Mouse (Mus musculus) limb, embryonic 11.5 days (tissue): ENCODE results near the gene Fam169a. TPM values are rescaled to one million over a fixed set of nuclear protein-coding genes. Genes with fewer than 3 reads are reported as not detected.
A peak's percentile ranks its signal among the peaks of the same experiment; 100 is the strongest.
"Not testable (repeated sequence)": the region's sequence is repeated elsewhere in the genome, so short reads cannot be mapped to it uniquely, and the experiment has no call there.

Experiments
- ATAC-seq: fragments of 200-750 bp; cut with Nextera tagmentation; 2 replicates; pipeline ENCODE4 v1.8.0; 2017; ENCODE audit warnings: low read depth; ENCODE audit not compliant: insufficient number of reproducible peaks, low FRiP score, low TSS enrichment
- DNase-seq: peaks from one replicate; pipeline ENCODE4 v3.0.0-alpha.2; 2015; ENCODE audit warnings: low spot score
- H3K27ac ChIP-seq: fragments of 300-500 bp; sonication (generic); replicated peaks from 2 replicates; pipeline ENCODE4 v1.5.1; 2014; ENCODE audit warnings: low read depth, mild to moderate bottlenecking, low read length
- H3K27me3 ChIP-seq: fragments of 300-500 bp; sonication (generic); 2 replicates; pipeline ENCODE4 v1.6.1; 2014; ENCODE audit warnings: mild to moderate bottlenecking, low read length, mixed read lengths; ENCODE audit not compliant: control insufficient read depth, insufficient read depth
- H3K36me3 ChIP-seq: fragments of 300-500 bp; sonication (generic); 2 replicates; pipeline ENCODE4 v1.6.1; 2014; ENCODE audit warnings: mild to moderate bottlenecking, low read length, moderate library complexity, mixed read lengths; ENCODE audit not compliant: control insufficient read depth, insufficient read depth
- H3K4me1 ChIP-seq: fragments of 300-500 bp; sonication (generic); 2 replicates; pipeline ENCODE4 v1.6.1; 2014; ENCODE audit warnings: low read length, mixed read lengths; ENCODE audit not compliant: control insufficient read depth, insufficient read depth
- H3K4me2 ChIP-seq: fragments of 300-500 bp; sonication (generic); 2 replicates; pipeline ENCODE4 v1.6.1; 2014; ENCODE audit warnings: low read depth, mild to moderate bottlenecking, moderate library complexity; ENCODE audit not compliant: severe bottlenecking
- H3K4me3 ChIP-seq: fragments of 300-500 bp; sonication (generic); 2 replicates; pipeline ENCODE4 v1.5.1; 2014; ENCODE audit warnings: low read depth, low read length
- H3K9ac ChIP-seq: fragments of 300-500 bp; sonication (generic); 2 replicates; pipeline ENCODE4 v1.6.1; 2014; ENCODE audit warnings: mild to moderate bottlenecking, low read length
- H3K9me3 ChIP-seq: fragments of 300-500 bp; sonication (generic); 2 replicates; pipeline ENCODE4 v1.6.1; 2016; ENCODE audit warnings: low read length; ENCODE audit not compliant: control insufficient read depth
- WGBS: fragments of 180-500 bp; shearing (Covaris S2); extraction: QIAGEN DNeasy Blood & Tissue Kit; methylation state at CpG from one replicate; pipeline ENCODE4 v1.1.7; 2014; 5-methylcytosine and 5-hydroxymethylcytosine counted together
- polyA plus RNA-seq: library from polyadenylated mRNA; unstranded; fragments of >200 nt; fragmentation: Nextera tagmentation; extraction: Ambion mirVana; gene quantifications from 2 replicates; pipeline ENCODE4 v1.2.1, GENCODE M21; 2014

Fam169a gene
- polyA plus RNA-seq, 1 experiment from 2014 or later = 6.1 TPM

DNA sequence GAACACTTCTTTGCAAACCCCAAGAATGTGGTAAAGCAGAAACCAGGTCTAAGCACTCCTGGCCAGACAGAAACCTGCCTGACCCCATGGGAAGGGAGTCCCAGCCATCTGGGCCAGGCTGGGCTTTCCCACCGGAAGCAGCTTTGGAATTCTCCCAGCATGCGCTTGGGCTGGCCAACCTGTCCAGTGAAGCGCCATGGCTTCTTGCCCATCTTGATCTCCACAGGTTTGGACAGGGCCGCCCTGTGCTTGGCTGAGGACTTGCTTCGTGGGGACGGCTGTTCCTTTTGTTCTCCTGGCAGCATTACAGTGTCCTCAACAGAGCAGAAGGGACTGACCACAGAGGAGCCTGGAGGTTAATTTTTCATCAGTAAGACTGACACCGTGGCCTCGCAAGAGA, 13.2 kb upstream of the Fam169a start:
- H3K9ac ChIP-seq = no peak overlapping the region
- 81% methylated on average over 8 of the region's 8 CpGs for WGBS
- ATAC-seq (no peak), DNase-seq (no peak)
- no peaks in the 10 kb centered on the region for H3K27me3 ChIP-seq
- H3K4me1 ChIP-seq = no peaks in the 10 kb centered on the region
- no peak overlapping the region for H3K4me3 ChIP-seq
- no peak overlapping the region for H3K27ac ChIP-seq
- H3K9me3 ChIP-seq = no peaks in the 10 kb centered on the region
- no peak overlapping the region for H3K4me2 ChIP-seq
- no peaks in the 10 kb centered on the region for H3K36me3 ChIP-seq

DNA sequence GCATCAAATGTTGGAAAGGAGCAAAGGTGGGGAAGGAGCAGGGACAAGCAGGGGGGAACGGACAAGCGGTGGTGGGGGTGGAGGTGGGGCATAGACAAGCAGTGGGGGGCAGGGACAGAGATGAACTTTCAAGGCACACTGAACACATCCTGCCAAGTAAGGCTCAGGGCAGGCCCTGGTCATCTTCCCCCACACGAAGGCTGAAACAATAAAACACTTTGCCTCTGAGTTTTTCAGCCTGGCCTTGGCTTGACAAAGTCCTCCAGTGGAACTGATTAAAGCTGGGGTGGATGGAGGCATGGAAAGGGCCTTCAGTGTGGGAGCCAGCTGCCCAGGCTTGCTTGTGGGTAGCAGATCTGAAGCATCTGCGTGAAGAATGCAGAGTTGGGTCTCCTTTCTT, 9.3 kb upstream of the Fam169a start:
- Histone ChIP-seq H3K27me3 (no peaks in the 10 kb centered on the region), H3K4me1 (no peaks in the 10 kb centered on the region), H3K36me3 (no peaks in the 10 kb centered on the region), H3K4me2 (no peak overlapping the region), H3K9me3 (no peaks in the 10 kb centered on the region), H3K9ac (no peak overlapping the region), H3K4me3 (no peak overlapping the region), H3K27ac (no peak overlapping the region)
- no peak for DNase-seq
- 40% methylated on average over 4 of the region's 4 CpGs for WGBS
- no peak for ATAC-seq

DNA sequence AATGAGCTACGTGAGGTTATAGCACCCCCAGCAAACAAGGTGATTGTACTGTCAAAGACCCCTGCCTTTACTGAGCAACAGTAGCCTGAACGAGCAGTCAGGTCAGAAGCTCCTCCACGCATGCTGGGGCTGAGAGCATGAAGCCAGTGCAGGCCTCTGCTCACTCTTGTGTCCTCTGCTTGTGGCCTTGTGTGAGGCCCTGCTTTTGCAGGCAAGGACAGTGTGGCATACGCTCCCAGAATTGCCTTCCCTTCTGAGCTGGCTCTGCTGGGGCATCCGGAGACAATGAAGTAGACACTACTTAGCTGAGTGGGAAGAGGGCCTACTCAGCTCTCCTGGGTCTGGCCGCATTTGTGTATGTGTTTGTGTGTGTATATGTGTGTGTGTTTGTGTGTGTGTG, 7.3 kb upstream of the Fam169a start:
- 89% methylated on average over 6 of the region's 6 CpGs for WGBS
- Histone ChIP-seq H3K4me3 (no peak overlapping the region), H3K27ac (no peak overlapping the region), H3K4me2 (no peak overlapping the region), H3K9me3 (no peaks in the 10 kb centered on the region), H3K36me3 (no peaks in the 10 kb centered on the region), H3K9ac (no peak overlapping the region), H3K27me3 (no peaks in the 10 kb centered on the region), H3K4me1 (no peaks in the 10 kb centered on the region)
- ATAC-seq (no peak), DNase-seq (no peak)

GRCm38 (mm10) chr13:97060331-97060730, 6.8 kb upstream of the Fam169a start:
- 75% methylated on average over 2 of the region's 8 CpGs for WGBS
- Histone ChIP-seq H3K27ac (no peak overlapping the region), H3K27me3 (no peaks in the 10 kb centered on the region), H3K4me1 (no peaks in the 10 kb centered on the region), H3K4me3 (no peak overlapping the region), H3K36me3 (no peaks in the 10 kb centered on the region), H3K9ac (no peak overlapping the region), H3K9me3 (no peaks in the 10 kb centered on the region), H3K4me2 (no peak overlapping the region)
- DNase-seq (no peak), ATAC-seq (no peak)

DNA sequence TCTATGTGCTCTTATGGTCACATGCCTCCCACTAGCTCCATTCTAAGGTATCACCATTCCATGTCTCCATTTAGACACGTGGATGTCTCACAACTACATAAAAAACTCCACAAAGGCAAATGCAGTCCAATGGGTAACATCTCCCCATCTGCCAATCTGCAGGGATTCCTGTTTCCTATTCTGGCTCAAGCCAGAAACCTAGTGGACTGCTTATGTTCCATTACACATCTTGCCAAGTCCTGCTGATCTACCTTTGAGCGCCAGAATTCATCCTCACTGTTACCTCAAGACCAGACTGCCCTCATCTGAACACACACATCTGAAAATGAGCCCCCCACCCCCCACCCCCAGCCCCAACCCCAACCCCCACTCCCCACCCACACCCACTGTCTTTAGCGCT, 4.9 kb upstream of the Fam169a start:
- Histone ChIP-seq H3K36me3 (no peaks in the 10 kb centered on the region), H3K4me3 (no peak overlapping the region), H3K4me2 (no peak overlapping the region), H3K9me3 (0 out of 2 replicates have a peak, but pooled peaks cover 2% of the 10 kb centered on the region), H3K4me1 (no peaks in the 10 kb centered on the region), H3K9ac (no peak overlapping the region), H3K27ac (no peak overlapping the region), H3K27me3 (no peaks in the 10 kb centered on the region)
- WGBS = 91% methylated on average over 3 of the region's 3 CpGs
- DNase-seq = no peak
- no peak for ATAC-seq

GRCm38 (mm10) chr13:97063431-97063830, 3.7 kb upstream of the Fam169a start:
- no peak overlapping the region for H3K9ac ChIP-seq
- no peak for ATAC-seq
- no peaks in the 10 kb centered on the region for H3K4me1 ChIP-seq
- 0 out of 2 replicates have a peak, but pooled peaks cover 2% of the 10 kb centered on the region for H3K9me3 ChIP-seq
- no peak overlapping the region for H3K27ac ChIP-seq
- no peak overlapping the region for H3K4me2 ChIP-seq
- H3K36me3 ChIP-seq = no peaks in the 10 kb centered on the region
- no peaks in the 10 kb centered on the region for H3K27me3 ChIP-seq
- 70% methylated on average over 2 of the region's 2 CpGs for WGBS
- no peak for DNase-seq
- H3K4me3 ChIP-seq = no peak overlapping the region

DNA sequence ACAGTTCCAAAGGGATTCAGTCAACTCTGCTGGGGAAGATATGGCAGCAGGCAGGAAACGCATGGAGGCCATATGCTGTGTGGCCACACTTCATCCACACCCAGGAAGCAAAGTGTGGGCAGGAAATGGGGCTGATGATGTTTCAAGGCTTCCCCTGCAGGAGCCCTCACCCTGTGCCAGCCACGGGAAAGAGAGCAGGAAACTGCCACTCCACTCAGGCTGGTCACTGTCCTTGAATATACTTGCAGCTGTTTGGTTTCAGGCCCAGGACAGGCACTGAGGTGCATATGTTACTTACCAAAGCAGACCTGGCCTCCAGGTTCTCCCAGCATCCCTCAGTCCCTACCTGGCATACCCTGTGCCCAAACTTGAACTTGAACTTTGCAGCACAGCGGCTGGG, 2.7 kb upstream of the Fam169a start:
- WGBS = 50% methylated on average over 3 of the region's 3 CpGs
- DNase-seq (no peak), ATAC-seq (no peak)
- H3K9me3 ChIP-seq = 0 out of 2 replicates have a peak, but pooled peaks cover 2% of the 10 kb centered on the region
- no peak overlapping the region for H3K9ac ChIP-seq
- H3K27me3 ChIP-seq = no peaks in the 10 kb centered on the region
- H3K36me3 ChIP-seq = no peaks in the 10 kb centered on the region
- H3K27ac ChIP-seq = no peak overlapping the region
- no peak overlapping the region for H3K4me3 ChIP-seq
- H3K4me1 ChIP-seq = no peaks in the 10 kb centered on the region
- no peak overlapping the region for H3K4me2 ChIP-seq

- not testable (repeated sequence) for H3K27ac ChIP-seq, H3K4me2 ChIP-seq, H3K4me3 ChIP-seq
Measured at GRCm38 (mm10) chr13:97064844-97065621, 2.1 kb upstream of the Fam169a start.

GRCm38 (mm10) chr13:97067691-97068090, 605 bp downstream of the Fam169a start:
- ATAC-seq = no peak
- WGBS = 9% methylated on average over 6 of the region's 6 CpGs
- DNase-seq = peak; percentile 27
- H3K4me1 ChIP-seq = no peaks in the 10 kb centered on the region
- 0 out of 2 replicates have a peak, but pooled peaks cover 2% of the 10 kb centered on the region for H3K9me3 ChIP-seq
- no peak overlapping the region for H3K4me2 ChIP-seq
- no peak overlapping the region for H3K27ac ChIP-seq
- no peak overlapping the region for H3K4me3 ChIP-seq
- H3K27me3 ChIP-seq = no peaks in the 10 kb centered on the region
- H3K9ac ChIP-seq = no peak overlapping the region
- H3K36me3 ChIP-seq = no peaks in the 10 kb centered on the region

More at GRCm38 (mm10) chr13:97064844-97065621, 2.1 kb upstream of the Fam169a start:
- not testable (repeated sequence) for H3K4me1 ChIP-seq, H3K27me3 ChIP-seq, H3K9ac ChIP-seq, ATAC-seq, H3K9me3 ChIP-seq, DNase-seq, H3K36me3 ChIP-seq
- WGBS = 44% methylated on average over 18 of the region's 18 CpGs
